Mouse (Mus musculus): ENCODE results near the gene Ttc9b.

- TF ChIP-seq CTCF (IDR thresholded peaks at IDR 0.05; ENCODE audit: low read depth) (no peak), EP300 (optimal IDR thresholded peaks at IDR 0.05) (no peak)
Observed at GRCm38 (mm10) chr7:27655545-27655944, 1.8 kb downstream of the Ttc9b start.

Data from stomach, postnatal 0 days (tissue).